Mouse (Mus musculus) naive thymus-derived CD4-positive, alpha-beta T cell, adult 2 months (primary cell): ENCODE measurements around the gene 4931422A03Rik.
"Not testable (repeated sequence)": the region's sequence is repeated elsewhere in the genome, so short reads cannot be mapped to it uniquely, and the experiment has no call there.

Source experiments
- DNase-seq: peaks from one replicate; pipeline ENCODE4 v3.0.0-alpha.2; 2011; ENCODE audit warnings: low read depth

Gene 4931422A03Rik

DNA sequence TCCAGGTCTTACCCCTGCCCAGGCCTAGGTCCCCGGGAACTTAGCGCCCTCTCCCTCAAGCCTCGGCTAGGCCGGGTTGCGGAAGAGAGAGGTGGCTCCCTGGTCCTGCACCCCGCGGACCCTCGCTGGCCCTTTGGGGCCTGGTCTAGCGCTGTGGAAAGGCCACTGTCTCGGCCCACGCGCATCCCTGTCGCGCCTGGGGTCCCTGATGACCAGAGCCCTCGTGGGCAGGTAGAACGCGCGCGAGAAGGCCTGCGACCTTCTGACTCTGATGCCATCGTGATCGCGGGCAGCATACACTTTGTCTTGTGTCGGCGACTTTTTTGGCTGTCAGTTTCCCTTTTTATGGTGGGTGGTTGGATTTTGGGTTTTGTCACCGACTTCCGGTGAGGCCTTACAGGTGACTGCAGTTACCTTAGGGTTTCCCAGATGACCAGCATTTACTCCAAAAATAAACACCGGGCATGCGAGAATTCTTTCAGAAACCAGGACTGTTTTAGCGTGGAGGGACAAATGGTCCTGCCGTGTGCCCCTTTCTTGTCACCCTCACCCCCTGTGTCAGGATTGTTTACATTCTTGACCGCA lies at the start of gene 4931422A03Rik:
TSS of gene 4931422A03Rik (minus strand) at position 223 of the 585 bp plus-strand sequence.
- no peak for DNase-seq

DNA sequence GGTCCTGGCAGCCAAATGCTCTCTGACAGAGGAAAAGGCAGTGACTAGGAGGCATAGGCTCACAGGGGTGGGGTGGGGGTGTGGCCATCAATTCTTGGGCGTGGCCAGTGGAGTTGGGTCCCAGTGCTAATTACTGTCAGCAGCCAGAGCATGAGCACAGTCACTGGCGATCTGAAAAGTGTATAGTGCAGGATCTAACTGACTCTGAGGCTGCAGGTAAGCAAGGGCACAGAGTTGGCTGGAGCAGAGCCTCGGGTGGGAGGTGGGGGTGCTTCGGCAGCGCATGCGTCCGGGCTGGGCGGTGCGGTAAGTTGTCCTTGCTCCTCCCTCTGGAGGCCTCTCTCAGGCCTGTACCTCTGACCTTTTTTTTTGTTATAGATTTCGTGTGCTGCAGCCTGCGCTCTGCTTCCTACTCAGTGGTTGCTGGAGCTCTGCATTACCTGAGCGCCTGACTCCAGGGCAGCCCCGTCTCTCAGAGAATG lies 41.6 kb upstream of the 4931422A03Rik start, which contains the start of gene Cd59b:
TSS of gene Cd59b (plus strand) at position 146 of the 482 bp plus-strand sequence.
- peak; percentile 56 for DNase-seq

DNA sequence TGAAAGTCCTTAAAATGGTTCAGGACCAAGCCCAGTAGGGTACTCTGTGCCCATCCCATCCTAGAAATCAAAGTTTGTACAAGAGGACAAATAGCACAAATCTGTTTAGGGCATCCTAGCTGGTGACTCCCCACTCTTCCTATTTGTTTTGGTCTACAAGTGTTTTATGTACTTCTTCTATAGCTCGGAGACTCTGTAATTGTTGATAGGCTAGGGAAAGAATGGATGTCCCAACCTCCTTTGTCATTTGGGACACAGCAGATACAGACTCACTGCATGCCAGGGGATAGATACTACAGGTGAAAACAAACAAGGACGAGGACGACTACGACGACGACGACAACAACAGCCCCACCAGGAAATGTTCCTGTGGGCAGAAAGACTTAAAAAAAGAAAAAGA lies 40.3 kb upstream of the 4931422A03Rik start, which contains the start of gene Gm10799:
TSS of gene Gm10799 (minus strand) at position 101 of the 400 bp plus-strand sequence.
- DNase-seq = not testable (repeated sequence)

DNA sequence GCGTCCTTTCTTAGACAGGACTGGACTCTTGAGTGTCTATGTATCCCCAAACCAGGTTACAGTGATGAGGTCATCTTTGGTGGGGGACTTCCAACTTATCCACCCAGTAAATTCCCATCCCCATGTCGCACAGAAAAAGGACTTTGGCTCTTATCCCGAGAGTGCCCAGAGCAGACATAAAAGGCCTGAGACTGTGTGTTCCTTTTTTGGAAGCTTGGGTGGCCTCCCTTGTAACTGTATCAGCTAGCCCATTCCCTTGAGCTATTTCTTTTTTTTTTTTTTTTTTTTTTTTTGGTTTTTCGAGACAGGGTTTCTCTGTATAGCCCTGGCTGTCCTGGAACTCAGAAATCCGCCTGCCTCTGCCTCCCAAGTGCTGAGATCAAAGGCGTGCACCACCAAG lies 37.4 kb upstream of the 4931422A03Rik start, which contains the start of gene Gm10912:
TSS of gene Gm10912 (plus strand) at position 301 of the 400 bp plus-strand sequence.
- not testable (repeated sequence) for DNase-seq

DNA sequence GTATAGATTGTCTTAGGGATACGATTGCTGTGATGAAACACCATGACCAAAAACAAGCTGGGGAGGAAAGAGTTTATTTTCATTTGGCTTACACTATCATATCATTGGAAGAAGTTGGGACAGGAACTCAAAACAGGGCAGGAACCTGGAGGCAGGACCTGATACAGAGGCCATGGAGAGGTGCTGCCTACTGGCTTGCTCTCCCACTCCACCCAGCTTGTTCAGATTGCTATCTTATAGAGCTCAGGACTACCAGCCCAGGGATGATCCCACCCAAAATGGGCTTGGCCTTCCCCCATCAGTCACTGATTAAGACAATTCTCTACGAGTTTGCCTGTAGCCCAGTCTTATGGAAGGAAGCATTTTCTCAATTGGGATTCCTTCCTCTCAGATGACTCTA lies 36.0 kb upstream of the 4931422A03Rik start:
- no peak for DNase-seq

DNA sequence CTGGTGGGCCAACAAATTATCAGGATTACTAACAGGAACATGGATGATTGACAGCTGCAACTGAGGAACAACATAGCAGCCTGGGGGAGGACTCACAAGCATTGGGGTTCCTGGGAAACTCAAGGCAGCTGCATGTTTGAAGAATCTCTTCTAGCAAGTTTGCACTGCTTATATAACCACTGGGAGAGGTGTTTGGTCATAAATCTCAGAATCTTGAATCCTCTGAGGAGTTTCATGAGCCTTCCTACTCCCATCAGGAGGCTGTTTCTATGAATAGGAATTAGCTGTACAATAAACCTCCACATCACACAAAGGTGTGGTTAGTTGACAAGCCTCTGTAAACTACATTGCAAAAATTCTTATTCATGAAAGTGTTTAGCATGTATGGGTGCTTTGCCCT lies 34.5 kb upstream of the 4931422A03Rik start:
- no peak for DNase-seq

DNA sequence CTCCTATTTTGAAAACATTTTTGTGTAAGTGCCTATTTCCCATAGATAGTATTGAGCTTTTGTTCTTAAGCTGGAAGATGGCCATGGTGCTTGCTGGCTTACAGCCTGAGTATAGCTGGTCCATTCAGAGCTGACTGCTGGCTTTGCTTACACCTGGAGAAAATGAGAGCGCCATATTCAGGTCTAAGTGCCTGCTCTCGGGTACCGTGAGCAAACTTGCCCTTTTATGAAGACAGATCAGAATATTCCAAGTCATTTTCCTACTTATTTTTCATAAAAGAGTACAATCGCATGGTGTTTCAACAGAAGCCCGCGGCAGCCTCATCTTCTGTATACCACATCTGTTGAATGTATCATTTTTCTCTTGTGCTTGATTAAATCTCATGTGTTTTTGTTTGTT lies 32.8 kb upstream of the 4931422A03Rik start:
- no peak for DNase-seq

DNA sequence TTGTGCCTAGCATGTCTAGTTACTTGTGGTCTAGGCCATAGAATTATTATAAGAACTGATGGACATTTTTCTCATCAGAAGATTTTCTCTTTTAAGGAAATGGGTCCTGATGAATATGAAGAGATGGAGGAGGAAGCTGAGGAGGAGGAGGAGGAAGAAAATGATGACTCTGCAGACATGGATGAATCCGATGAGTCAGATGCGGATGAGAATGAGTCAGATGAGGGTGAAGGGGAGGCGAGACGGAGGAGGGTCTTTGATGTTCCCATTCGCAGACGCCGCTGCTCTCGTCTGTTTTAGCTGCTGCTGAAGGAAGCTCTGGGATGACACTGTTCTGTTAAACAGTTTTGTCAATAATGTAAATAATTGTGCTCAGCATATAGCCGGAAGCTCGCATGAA lies 31.6 kb upstream of the 4931422A03Rik start:
- DNase-seq = no peak

DNA sequence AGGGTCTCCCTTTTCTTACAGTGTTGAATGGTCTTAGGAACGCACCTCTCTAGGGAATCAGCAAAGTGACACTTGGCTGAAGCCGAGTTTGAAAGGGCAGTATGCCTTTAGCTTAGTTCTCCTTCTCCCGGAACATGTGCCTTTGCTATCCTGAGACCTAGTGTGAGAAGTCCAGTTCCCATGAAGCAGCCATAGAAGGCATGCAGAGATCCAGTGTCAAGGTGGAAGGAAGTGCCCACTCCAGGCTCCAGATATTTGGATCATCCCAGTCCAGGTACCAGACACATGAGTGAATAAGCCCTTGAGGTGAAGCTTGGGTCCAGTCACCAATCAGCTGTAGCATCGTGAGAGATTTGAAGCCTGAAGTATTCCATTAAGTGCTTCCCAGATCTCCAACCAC lies 30.8 kb upstream of the 4931422A03Rik start:
- no peak for DNase-seq

DNA sequence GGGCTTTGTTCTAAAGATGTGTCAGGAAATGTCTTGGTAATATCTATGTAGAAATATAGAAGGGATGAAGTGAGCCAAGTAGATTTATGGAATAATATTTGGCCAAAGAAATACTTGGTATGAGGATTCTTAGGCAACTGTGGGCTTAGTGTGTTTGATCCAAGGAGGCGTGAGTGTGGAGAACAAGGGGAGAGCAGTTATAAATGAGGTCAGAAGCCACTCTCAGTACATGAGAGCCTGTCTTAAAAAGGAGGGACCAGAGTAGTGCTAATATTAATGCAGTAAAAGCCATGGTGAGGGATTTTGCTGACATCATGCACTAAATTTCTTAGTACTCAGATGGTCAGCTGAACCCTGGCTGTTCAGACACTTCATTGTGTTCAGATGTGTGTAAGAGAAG lies 30.2 kb upstream of the 4931422A03Rik start:
- no peak for DNase-seq

DNA sequence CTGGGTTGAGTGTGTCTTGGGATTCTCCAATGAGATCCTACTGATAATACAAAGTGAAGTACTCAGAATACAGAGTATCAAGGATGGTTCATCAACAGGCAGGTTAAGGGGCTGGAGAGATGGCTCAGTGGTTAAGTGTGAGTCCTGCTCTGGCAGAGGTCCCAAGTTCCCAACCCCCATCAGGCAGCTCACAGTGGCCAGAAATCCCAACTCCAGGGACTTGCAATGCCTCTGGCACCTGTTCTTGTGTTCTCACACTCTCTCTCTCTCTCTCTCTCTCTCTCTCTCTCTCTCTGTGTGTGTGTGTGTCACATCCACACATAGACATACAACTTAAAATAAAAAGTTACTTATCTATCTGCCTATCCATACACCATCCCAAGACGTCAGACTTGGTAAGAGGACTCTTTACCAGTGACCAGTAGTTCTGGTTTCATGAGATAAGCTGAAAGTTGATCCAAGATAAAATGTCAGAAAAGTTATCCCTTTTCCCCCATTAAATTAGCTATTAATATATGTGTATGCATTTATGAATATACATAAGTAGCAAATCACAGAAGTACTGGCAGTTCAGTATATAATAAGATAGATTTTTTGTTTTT lies 16.4 kb upstream of the 4931422A03Rik start:
- no peak for DNase-seq

DNA sequence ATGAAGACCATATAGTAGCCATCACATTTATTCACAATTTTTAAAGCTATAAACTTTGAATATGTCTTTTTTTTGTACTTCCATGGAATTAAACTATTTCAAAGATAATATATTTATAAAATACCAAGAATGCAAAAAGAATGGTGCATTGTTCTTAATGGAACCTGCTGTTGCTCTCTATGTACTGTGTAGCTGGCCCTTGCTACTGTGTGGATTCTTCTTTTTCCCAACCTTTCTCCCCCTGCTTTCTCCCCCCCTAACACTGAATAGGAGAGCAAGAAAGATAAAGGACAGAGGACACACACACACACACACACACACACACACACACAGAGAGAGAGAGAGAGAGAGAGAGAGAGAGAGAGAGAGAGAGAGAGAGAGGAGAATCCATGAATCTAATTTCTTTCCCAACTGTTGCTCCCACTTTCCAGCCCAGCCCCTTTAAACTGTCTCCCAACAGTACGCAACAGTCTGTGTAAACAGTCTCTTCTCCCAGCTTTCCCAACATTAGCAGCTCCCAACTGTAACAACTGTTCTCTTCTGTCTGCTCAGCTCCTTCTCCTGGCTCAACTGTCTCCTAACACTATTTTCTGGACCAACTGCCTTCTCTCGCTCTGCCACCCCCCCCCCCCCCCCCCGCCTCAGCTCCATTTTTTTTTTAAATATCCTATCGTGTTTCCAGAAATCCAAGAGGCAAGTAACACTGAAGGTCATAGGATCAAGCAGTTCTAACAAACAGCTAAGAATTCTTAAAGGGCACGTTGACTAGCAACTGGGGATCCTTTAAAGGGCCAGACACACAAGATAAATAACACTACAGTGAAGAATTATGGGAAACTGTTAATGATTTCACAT lies 15.7 kb upstream of the 4931422A03Rik start:
- DNase-seq = no peak

DNA sequence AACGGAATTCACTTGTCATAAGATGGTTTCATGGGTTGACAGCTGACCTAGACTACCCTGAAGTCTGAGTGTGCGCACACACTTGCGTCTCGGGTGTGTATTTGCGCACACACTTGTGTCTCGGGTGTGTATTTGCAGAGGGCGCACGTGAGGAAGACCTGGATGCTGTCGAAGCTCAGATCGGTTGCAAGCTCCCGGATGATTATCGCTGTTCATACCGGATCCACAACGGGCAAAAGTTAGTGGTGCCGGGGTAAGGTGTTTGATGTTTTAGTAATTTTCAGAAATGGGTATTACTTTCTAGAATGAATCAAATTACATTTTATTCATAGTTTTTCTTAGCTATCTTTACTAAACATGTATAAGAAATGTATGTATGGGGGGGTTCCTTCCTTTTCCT lies 14.6 kb upstream of the 4931422A03Rik start:
- no peak for DNase-seq

DNA sequence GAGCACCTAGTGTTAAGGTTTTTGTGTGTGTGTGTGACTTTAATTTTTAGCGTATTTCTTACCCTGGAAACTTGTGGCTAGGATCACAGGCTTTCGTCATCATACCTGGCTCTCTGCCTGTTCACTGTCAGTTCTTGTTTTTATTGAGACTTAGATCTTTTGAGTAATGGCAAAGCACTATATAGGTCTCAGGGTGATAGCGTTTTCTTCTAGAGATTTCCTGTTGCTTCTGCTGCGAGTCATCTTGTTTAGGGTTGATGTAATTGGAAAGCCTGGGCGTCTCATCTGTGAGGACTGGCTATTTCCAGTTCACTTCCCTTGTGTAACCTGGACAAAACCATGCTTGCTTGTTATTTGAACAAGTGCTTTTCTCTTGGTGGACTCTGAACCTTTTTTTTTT lies 13.5 kb upstream of the 4931422A03Rik start:
- DNase-seq = no peak

DNA sequence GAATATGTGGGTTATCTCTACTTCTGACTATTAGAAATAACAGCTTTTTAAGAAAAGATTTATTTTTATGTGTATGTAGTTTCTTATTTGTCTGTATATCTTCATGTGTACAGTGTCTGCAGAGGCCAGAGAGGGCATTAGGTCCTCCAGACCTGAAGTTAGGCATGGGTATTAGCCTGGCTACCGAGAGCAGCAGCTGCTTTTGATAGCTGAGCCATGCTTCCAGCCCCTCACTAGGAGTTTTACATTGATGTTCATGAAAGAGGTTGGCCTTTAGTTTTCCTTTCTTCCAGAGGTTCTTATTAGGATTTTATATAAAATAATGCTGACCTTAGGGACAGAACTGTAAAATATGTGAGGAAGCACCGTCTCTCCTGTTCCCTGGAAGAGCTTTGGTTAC lies 10.1 kb upstream of the 4931422A03Rik start:
- DNase-seq = no peak

DNA sequence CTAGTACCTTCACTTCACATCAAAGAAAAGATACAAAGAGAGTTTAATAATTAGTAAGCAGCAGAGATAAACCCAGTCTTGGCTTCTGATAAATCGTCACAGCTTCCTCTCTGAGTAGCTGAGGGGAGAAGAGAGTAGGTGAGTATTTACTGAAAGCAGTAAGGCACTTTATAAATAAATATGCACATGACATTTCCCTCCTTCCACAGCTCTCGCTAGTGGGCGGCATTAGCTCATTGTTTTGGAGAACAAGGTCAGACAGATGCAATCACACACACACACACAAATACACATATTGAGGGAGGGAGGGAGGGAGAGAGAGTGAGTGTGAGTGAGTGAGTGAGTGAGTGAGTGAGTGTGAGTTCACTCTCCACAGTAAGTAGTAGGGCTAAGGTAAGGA lies 8.2 kb upstream of the 4931422A03Rik start:
- no peak for DNase-seq

DNA sequence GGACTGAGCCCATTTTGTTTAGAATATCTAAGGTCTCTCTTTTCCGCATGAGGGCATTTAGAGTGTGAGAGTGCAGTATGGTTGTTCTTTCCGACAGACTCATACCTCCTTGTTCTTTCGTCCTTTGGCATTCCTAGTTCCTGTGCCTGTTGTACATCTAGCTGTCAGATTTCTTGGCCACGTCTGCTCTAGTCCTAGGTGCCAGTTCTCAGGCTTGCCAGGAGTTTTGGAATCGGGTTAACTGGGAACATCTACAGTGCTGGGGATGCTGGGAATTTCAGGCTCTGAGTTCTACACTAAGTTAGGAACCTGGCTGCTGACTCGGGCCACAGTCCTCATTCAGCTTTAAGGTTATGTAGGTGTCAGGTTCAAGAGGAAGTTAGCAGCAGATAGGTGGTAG lies 7.4 kb upstream of the 4931422A03Rik start:
- DNase-seq = no peak

DNA sequence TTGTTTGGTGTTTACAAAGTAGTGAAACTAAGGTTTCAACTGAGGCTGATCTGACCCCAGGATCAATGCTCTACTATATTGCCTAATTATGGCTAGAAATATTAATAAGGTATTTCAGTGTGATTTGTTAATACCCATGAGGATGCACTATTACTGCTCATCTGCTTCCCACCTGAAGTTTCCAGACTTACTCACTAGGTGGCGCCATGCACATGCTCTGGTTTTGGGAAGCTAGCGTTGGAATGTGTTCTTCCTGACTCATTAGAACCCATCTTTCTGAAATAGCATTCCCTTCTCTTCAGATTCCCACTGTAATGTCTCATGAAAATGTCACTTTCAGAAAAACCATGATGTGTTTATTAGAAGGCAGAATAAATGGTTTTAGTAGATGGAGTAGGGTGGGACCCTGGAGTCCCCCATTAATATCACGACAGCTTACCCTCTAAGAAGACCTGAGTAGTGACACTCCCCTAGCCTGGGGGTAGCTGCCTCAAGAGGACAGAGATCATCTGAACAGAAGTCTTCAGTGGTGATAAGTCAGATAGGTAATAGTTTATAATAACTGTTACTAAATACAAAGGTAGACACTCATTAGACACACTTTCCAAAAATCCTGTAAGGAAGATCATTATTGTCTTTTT lies 6.8 kb upstream of the 4931422A03Rik start:
- peak; percentile 50 for DNase-seq

DNA sequence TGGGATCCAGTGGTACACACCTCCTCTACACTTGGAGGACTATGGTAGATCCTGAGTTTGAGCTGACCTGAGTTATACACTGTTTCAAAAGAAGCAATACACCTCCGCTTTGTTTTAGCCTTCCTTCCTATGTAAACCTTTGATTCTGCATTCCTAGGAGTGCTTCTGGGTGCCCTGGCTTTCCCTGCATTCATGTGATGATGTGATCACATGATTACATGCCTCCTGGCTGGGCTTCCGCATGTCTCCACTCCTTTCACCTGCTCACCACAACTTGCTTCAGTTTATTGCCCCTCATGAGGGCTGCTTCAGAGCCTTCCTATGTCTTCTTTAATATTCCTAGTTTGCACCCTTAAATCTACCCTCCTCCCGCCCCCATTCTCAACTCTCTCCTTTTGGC lies 3.9 kb upstream of the 4931422A03Rik start:
- DNase-seq = no peak

DNA sequence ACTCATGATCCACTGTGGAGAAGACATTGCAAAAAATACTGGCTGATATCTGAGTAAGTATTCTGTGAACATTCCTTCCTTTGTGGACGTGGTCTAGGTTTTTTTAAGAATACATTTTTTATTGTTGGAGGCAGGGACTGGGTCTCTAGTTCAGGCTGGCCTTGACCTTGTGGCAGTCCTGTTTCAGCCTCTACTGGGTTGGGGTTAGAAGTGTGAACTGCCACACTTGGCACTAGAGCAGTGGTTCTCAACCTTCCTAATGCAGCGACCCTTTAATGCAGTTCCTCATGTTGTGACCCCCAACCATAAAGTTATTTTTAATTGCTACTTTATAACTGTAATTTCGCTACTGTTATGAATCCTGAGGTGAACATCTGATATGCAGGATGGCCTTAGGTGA lies 2.2 kb upstream of the 4931422A03Rik start:
- no peak for DNase-seq

DNA sequence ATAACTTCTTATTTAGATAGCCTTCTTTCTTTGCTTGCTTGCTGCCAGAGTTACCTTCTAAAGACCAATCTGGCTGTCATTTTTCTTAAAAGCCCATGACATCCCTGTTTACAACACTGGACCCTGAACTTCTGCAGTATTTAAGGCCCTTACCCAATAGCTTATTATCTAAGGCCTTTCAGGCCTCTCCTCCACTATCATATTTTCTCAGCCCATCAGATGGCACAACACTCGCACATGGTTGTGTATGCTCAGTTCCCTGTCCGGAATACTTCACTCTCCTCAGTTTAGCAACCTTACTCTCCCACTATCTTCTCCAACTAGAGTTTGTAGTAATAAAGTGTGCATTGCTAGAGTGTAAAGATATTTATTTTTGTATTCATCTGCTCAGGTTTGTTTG lies 913 bp upstream of the 4931422A03Rik start:
- DNase-seq = no peak

DNA sequence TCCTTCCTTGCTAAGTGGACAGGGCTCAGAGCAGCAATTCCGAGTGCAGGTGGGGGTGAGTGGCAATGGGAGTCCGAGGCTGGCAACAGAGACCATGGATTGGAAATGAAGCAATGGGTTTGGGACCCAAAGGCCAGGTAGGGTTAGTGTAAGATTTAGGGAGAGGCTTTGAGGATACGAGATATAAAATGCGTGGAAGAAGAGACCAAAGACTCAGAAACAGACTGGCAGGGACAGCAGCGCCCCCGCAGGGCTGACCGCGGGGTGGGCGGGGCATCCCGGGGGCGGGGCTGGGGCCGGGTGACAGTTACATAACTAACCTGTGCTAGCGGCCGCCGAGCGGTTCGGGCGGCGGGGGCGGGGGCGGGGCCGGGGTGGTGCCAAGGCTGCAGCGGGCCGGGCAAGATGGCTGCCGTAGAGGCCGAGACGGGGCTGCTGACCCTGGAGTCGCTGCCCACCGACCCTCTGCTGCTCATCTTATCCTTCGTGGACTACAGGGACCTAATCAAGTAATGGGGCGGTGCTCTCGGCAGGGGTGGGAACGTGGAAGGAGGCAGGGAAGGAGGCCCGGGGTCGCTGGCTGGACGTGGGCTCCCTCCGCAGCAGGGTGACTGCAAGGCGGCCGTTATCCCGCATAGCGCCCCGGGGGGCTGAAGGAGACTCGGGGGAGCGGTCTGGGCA lies 563 bp downstream of the 4931422A03Rik start, which contains the start of gene Fbxo3:
TSS of gene Fbxo3 (plus strand) at position 264 of the 681 bp plus-strand sequence.
- peak; percentile 79 for DNase-seq
